Mouse (Mus musculus) stomach, postnatal 0 days (tissue): ENCODE measurements around the gene B3gnt2. TPM values are rescaled to one million over a fixed set of nuclear protein-coding genes. Genes with fewer than 3 reads are reported as not detected.

Experiments used
- ATAC-seq: fragments of 200-750 bp; cut with Nextera tagmentation; 2 replicates; pipeline ENCODE4 v1.8.0; 2017; ENCODE audit not compliant: low FRiP score, low TSS enrichment
- DNase-seq: peaks from one replicate; pipeline ENCODE4 v3.0.0-alpha.2; 2016; ENCODE audit warnings: low spot score
- H3K27ac ChIP-seq: fragments of 300-500 bp; sonication (generic); replicated peaks from 2 replicates; pipeline ENCODE4 v1.5.1; 2014; ENCODE audit warnings: mild to moderate bottlenecking, control low read depth
- H3K27me3 ChIP-seq: fragments of 300-500 bp; sonication (generic); 2 replicates; pipeline ENCODE4 v1.6.1; 2014; ENCODE audit warnings: low read length; ENCODE audit not compliant: control insufficient read depth, insufficient read depth
- H3K36me3 ChIP-seq: fragments of 300-500 bp; sonication (generic); 2 replicates; pipeline ENCODE4 v1.6.1; 2014; ENCODE audit warnings: low read length, mixed read lengths; ENCODE audit not compliant: control insufficient read depth, insufficient read depth
- H3K4me1 ChIP-seq: fragments of 300-500 bp; sonication (generic); replicated peaks from 2 replicates; pipeline ENCODE4 v1.6.1; 2014; ENCODE audit warnings: antibody characterized with exemption; ENCODE audit not compliant: control insufficient read depth, insufficient read depth
- H3K4me2 ChIP-seq: fragments of 300-500 bp; sonication (generic); replicated peaks from 2 replicates; pipeline ENCODE4 v1.6.1; 2014; ENCODE audit warnings: low read depth, mild to moderate bottlenecking, control low read depth, moderate library complexity
- H3K4me3 ChIP-seq: fragments of 300-500 bp; sonication (generic); 2 replicates; pipeline ENCODE4 v1.5.1; 2014; ENCODE audit warnings: low read depth, low read length, control low read depth
- H3K9ac ChIP-seq: fragments of 300-500 bp; sonication (generic); 2 replicates; pipeline ENCODE4 v1.6.1; 2014; ENCODE audit warnings: mild to moderate bottlenecking, low read length, control low read depth, mixed read lengths
- H3K9me3 ChIP-seq: fragments of 300-500 bp; sonication (generic); 2 replicates; pipeline ENCODE4 v1.6.1; 2016; ENCODE audit warnings: low read length; ENCODE audit not compliant: control insufficient read depth
- CTCF ChIP-seq: IDR thresholded peaks from 2 replicates; pipeline ENCODE4 v1.5.1; 2016; ENCODE audit warnings: antibody characterized with exemption, low read depth, mild to moderate bottlenecking, moderate library complexity
- EP300 ChIP-seq: optimal IDR thresholded peaks from 2 replicates; pipeline ENCODE3; 2016; ENCODE audit warnings: antibody characterized with exemption
- WGBS: fragments of 180-500 bp; shearing (Covaris S2); extraction: QIAGEN DNeasy Blood & Tissue Kit; methylation state at CpG from one replicate; pipeline ENCODE4 v1.1.7; 2014; 5-methylcytosine and 5-hydroxymethylcytosine counted together
- polyA plus RNA-seq: library from polyadenylated mRNA; unstranded; fragments of >200 nt; fragmentation: Nextera tagmentation; extraction: Ambion mirVana; gene quantifications from 2 replicates; pipeline ENCODE4 v1.2.1, GENCODE M21; 2015

Gene B3gnt2
- polyA plus RNA-seq, 1 experiment from 2014 or later, result 18.4 TPM

GRCm38 (mm10) chr11:22791726-22792125 lies 69.0 kb downstream of the B3gnt2 start:
- Histone ChIP-seq H3K4me1 (no peaks in the 10 kb centered on the region), H3K4me2 (no peak overlapping the region), H3K4me3 (no peak overlapping the region), H3K9me3 (no peaks in the 10 kb centered on the region), H3K36me3 (no peaks in the 10 kb centered on the region), H3K27me3 (no peaks in the 10 kb centered on the region), H3K9ac (no peak overlapping the region), H3K27ac (no peak overlapping the region)
- WGBS, result 86% methylated on average over 5 of the region's 5 CpGs
- TF ChIP-seq EP300 (no peak), CTCF (no peak)
- ATAC-seq (no peak), DNase-seq (no peak)

DNA sequence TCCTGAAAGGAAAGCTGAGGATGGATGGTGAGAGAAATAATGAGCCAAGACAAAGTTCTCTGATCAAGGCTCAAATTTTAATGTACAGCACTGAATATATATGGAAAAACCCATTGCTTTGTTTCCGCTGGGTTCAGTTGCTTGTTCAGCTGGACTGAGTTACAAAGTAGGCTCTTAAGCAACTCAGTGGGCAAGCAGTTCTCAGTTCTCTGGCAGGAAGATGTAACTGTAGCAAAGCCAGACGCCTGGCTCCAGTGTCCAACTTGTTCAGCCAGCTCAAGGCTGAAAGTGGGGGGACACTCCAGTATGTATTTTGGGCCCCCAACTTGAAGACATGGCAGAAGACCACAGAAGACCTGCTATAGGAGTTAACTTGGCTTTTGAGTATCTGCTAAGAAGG lies 72.9 kb downstream of the B3gnt2 start:
- no peaks in the 10 kb centered on the region for H3K4me1 ChIP-seq
- H3K36me3 ChIP-seq, result no peaks in the 10 kb centered on the region
- ATAC-seq, result no peak
- no peaks in the 10 kb centered on the region for H3K27me3 ChIP-seq
- H3K9ac ChIP-seq, result no peak overlapping the region
- DNase-seq, result no peak
- TF ChIP-seq EP300 (no peak), CTCF (no peak)
- WGBS, result 88% methylated on average over 2 of the region's 2 CpGs
- H3K9me3 ChIP-seq, result no peaks in the 10 kb centered on the region
- H3K4me3 ChIP-seq, result no peak overlapping the region
- H3K4me2 ChIP-seq, result no peak overlapping the region
- H3K27ac ChIP-seq, result no peak overlapping the region

GRCm38 (mm10) chr11:22784477-22784876 lies 76.3 kb downstream of the B3gnt2 start:
- no peak for ATAC-seq
- H3K4me2 ChIP-seq, result no peak overlapping the region
- 82% methylated on average over 3 of the region's 3 CpGs for WGBS
- H3K9ac ChIP-seq, result no peak overlapping the region
- no peaks in the 10 kb centered on the region for H3K4me1 ChIP-seq
- H3K27ac ChIP-seq, result no peak overlapping the region
- no peaks in the 10 kb centered on the region for H3K36me3 ChIP-seq
- H3K4me3 ChIP-seq, result no peak overlapping the region
- TF ChIP-seq CTCF (no peak), EP300 (no peak)
- DNase-seq, result no peak
- no peaks in the 10 kb centered on the region for H3K27me3 ChIP-seq
- no peaks in the 10 kb centered on the region for H3K9me3 ChIP-seq

- H3K36me3 ChIP-seq, result no peaks in the 10 kb centered on the region
- H3K9me3 ChIP-seq, result no peaks in the 10 kb centered on the region
- DNase-seq (peak; percentile 31), ATAC-seq (peak; percentile 51; the same call in 1 of the 2 replicates)
- H3K4me2 ChIP-seq, result no peak overlapping the region; the same call in 1 of the 2 replicates
- H3K27me3 ChIP-seq, result no peaks in the 10 kb centered on the region
- H3K4me1 ChIP-seq, result no peaks in the 10 kb centered on the region
- WGBS, result 45% methylated on average over 13 of the region's 13 CpGs
- no peak overlapping the region for H3K27ac ChIP-seq
- no peak for TF ChIP-seq EP300
- TF ChIP-seq CTCF, result no peak
- no peak overlapping the region for H3K9ac ChIP-seq
- H3K4me3 ChIP-seq, result no peak overlapping the region
Measured at GRCm38 (mm10) chr11:22782705-22783124, 78.0 kb downstream of the B3gnt2 start.

GRCm38 (mm10) chr11:22781190-22781589 lies 79.6 kb downstream of the B3gnt2 start:
- Histone ChIP-seq H3K9ac (no peak overlapping the region), H3K4me1 (no peaks in the 10 kb centered on the region)
- DNase-seq, result no peak

GRCm38 (mm10) chr11:22780761-22781160 lies 80.0 kb downstream of the B3gnt2 start:
- Histone ChIP-seq H3K4me1 (no peaks in the 10 kb centered on the region), H3K4me3 (no peak overlapping the region), H3K9me3 (no peaks in the 10 kb centered on the region), H3K4me2 (no peak overlapping the region), H3K36me3 (no peaks in the 10 kb centered on the region), H3K27ac (no peak overlapping the region), H3K9ac (no peak overlapping the region), H3K27me3 (no peaks in the 10 kb centered on the region)
- no peak for DNase-seq
- TF ChIP-seq CTCF, result no peak
- ATAC-seq, result no peak
- WGBS, result 76% methylated on average over 2 of the region's 2 CpGs

More at GRCm38 (mm10) chr11:22781190-22781589, 79.6 kb downstream of the B3gnt2 start:
- no peaks in the 10 kb centered on the region for H3K27me3 ChIP-seq
- no peak for TF ChIP-seq EP300
- ATAC-seq, result no peak
- H3K9me3 ChIP-seq, result no peaks in the 10 kb centered on the region
- no peak overlapping the region for H3K4me2 ChIP-seq
- no peak overlapping the region for H3K27ac ChIP-seq
- H3K36me3 ChIP-seq, result no peaks in the 10 kb centered on the region
- H3K4me3 ChIP-seq, result no peak overlapping the region
